Mouse (Mus musculus) liver, adult (tissue): Measurements from ENCODE around the gene Slc8b1.

Experiments used
- GATA4 ChIP-seq: IDR thresholded peaks from 2 replicates; pipeline ENCODE4 v1.6.1; 2014; ENCODE audit warnings: mild to moderate bottlenecking, low read length; ENCODE audit not compliant: insufficient replicate concordance

Gene Slc8b1

GRCm38 (mm10) chr5:120567253-120567701 is 56.3 kb downstream of the Slc8b1 start:
- TF ChIP-seq GATA4: no peak

DNA sequence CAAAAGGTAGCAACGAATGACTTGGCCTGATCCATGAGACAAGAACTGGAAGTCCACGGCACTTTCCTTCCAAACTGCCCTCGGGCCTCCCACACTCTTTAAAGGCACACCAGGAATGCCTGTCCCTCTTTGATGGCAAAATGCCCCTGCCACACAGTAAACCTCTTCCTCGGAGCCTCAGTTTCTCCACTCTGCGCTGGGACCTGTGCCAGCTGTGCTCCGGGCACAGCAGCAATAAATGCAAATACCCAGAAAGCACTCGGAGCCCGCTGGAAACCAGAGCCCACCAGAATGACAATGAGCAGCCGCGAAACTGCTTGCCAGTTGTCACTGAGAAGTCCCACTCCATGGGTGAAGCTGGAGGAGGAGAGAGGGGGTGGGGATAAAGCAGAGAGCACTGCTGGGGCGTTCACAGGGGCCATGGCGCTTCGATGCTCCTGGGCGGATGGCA is 56.8 kb downstream of the Slc8b1 start:
- no peak for TF ChIP-seq GATA4

- no peak for TF ChIP-seq GATA4
These were observed 57.4 kb downstream of the Slc8b1 start for GRCm38 (mm10) chr5:120568336-120568768.

- no peak for TF ChIP-seq GATA4
These were observed 58.0 kb downstream of the Slc8b1 start for GRCm38 (mm10) chr5:120568964-120569363.

GRCm38 (mm10) chr5:120569791-120570190 is 58.8 kb downstream of the Slc8b1 start:
- no peak for TF ChIP-seq GATA4

GRCm38 (mm10) chr5:120570289-120570897 is 59.4 kb downstream of the Slc8b1 start:
- no peak for TF ChIP-seq GATA4

DNA sequence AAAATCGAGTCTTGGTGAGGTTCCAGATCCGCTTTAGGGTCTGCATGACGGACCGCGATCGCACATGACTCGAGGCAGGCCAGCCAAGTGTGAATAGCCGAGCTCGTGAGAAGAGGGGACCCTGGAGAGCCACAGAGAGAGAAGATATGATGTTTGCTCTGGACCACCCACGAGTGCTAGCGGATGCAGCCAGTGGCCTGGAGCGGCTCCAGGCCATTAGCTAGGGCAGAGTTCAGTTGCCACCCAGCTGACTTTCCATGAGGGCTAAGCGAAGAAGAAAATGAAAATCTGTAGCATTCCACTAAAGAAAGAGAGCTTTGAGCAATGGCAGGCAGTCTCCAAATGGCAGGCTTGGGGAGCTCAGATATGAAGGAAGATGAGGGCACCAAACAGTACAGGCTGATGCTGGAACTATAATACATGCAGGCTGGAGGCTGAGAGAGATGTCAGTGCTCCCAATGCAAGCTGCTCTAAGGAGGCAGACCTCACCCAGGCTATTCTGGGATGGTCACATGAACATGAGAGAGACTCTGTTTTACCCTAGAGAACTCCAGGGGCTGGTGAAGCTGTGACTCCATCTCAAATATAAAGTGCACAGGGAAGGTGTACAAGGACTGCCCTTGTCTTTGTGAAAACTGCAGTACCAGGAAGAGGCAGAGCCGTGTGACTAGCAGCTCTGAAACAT is 60.2 kb downstream of the Slc8b1 start:
- TF ChIP-seq GATA4: no peak

GRCm38 (mm10) chr5:120574469-120575063 is 63.6 kb downstream of the Slc8b1 start:
- TF ChIP-seq GATA4: no peak

GRCm38 (mm10) chr5:120576781-120577301 is 65.9 kb downstream of the Slc8b1 start:
- no peak for TF ChIP-seq GATA4

GRCm38 (mm10) chr5:120577935-120578441 is 67.0 kb downstream of the Slc8b1 start:
- TF ChIP-seq GATA4: no peak

- TF ChIP-seq GATA4: no peak
These were observed 67.6 kb downstream of the Slc8b1 start for GRCm38 (mm10) chr5:120578504-120579081.

GRCm38 (mm10) chr5:120579211-120579897 is 68.4 kb downstream of the Slc8b1 start:
- TF ChIP-seq GATA4: no peak

GRCm38 (mm10) chr5:120579898-120580626 is 69.1 kb downstream of the Slc8b1 start:
- TF ChIP-seq GATA4: no peak

- no peak for TF ChIP-seq GATA4
These were observed 71.0 kb downstream of the Slc8b1 start for GRCm38 (mm10) chr5:120582002-120582401.
